Mouse (Mus musculus): ENCODE data around the gene Snd1. TPM values are rescaled to one million over a fixed set of nuclear protein-coding genes. Genes with fewer than 3 reads are reported as not detected.
A peak's percentile ranks its signal among the peaks of the same experiment; 100 is the strongest.

Gene Snd1
- polyA plus RNA-seq, 1 experiment: 58.9 TPM

DNA sequence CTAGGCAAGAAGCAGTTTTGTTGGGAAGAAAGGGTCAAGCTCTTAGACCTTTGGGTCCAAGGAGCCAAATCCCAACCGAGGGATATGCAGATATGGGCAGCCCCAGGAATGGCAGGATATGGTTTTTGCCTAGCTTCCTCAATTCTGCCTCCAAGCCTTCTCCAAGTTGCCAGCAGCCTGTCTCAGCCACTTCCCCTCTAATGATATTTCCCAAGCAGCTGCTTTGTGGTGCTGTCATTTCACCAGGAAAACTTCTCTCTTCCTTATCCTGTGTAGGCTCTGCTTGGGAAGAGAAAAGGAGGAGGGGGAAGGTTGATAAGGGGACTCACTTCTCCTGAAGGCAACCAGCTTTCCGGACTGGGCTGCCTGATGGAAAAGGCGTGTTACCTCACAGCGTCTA lies 406.0 kb downstream of the Snd1 start:
- no peak overlapping the region for H3K4me3 ChIP-seq (ENCODE audit: insufficient read depth, low read length)
- TF ChIP-seq CTCF (IDR thresholded peaks at IDR 0.05; ENCODE audit: low read depth, low read length) (no peak), POLR2A (IDR thresholded peaks at IDR 0.05; ENCODE audit: borderline replicate concordance, low read depth, low read length) (no peak; the same call in 1 of the 2 replicates)
- H3K27ac ChIP-seq (ENCODE audit: insufficient read depth, low read depth, low read length): peak overlapping the region; percentile 21; the same call in 1 of the 2 replicates
- peaks cover 40% of the 10 kb centered on the region for H3K4me1 ChIP-seq (ENCODE audit: control insufficient read depth, insufficient read depth, low read length)

DNA sequence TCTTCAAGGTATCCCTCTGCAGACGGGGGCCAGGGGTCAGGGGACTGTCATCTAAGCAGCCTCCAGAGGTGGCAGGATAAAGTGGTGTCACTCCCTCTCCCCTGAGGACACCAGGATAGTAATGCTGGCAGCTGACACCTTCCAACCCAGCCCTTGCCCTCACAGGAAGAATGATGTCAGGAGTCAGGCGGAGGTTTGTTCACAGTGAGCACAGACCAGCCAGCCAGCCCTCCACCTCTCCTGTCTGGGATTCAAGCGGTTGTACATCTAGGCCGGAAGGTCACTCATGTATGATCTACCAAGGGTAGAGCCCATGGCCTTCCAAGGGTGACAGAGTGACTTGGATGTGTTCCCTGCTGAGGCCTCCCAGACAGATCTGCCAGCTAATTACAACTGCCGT lies 408.6 kb downstream of the Snd1 start:
- Histone ChIP-seq H3K27ac (ENCODE audit: insufficient read depth, low read depth, low read length) (no peak overlapping the region), H3K4me3 (ENCODE audit: insufficient read depth, low read length) (no peak overlapping the region), H3K4me1 (ENCODE audit: control insufficient read depth, insufficient read depth, low read length) (peaks cover 36% of the 10 kb centered on the region)
- TF ChIP-seq POLR2A (IDR thresholded peaks at IDR 0.05; ENCODE audit: borderline replicate concordance, low read depth, low read length) (no peak), CTCF (IDR thresholded peaks at IDR 0.05; ENCODE audit: low read depth, low read length) (no peak)

DNA sequence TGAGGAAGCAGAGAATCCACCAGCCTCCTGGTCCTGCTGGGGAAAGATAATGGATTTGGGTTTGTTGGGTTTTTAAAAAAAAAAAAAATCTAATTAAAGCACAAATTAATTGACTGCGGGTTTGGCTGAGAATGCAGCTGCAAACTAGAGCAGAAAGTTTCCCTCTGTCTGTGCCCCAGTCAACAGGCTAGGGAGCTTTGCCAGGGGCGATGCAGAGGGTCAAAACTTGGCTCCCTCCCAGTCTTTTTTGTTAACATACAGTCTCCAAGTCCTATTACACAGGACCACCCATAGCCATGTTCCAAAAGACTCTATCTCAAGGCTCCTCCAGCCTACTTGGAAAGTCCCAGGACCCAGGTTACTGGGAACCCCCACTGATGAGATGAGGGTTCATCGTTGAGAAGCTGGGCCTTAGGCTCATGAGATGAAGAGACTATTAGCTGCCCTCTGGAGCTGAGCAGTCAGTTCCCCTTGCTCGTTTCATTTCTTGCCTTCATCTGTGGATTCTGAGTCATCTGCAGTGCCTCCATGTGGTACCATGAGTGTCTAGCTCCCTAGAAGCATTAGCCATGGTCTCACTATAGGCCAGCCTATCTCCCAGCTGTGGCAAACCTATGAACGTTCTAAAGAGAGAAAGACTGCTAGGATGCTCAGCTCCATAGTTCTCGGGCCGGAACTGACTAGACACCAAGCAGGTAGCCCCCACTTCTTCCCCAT lies 411.9 kb downstream of the Snd1 start:
- TF ChIP-seq POLR2A (IDR thresholded peaks at IDR 0.05; ENCODE audit: borderline replicate concordance, low read depth, low read length): no peak
- peaks cover 4% of the 10 kb centered on the region for H3K4me1 ChIP-seq (ENCODE audit: control insufficient read depth, insufficient read depth, low read length)
- no peak overlapping the region for H3K27ac ChIP-seq (ENCODE audit: insufficient read depth, low read depth, low read length)
- no peak overlapping the region for H3K4me3 ChIP-seq (ENCODE audit: insufficient read depth, low read length)

DNA sequence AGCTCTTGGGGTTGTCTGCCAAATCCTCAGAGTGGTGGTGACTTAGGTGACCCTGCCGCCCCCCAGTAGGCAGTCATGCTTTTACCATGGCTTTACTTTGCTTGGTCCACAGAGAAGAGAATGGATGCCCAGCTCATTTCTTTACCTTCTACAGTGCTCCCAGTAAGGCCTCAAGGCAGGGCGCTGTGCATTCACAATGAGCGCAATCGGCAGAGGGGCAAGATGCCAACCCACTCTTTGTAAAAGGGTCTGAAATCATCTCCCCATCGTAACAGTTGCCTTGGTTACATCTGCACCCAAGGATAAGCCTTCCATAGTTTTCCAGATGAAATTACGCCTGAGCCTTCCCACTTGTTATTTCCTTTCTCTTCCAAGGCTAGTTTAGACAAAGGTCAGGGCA lies 415.5 kb downstream of the Snd1 start:
- no peaks in the 10 kb centered on the region for H3K4me1 ChIP-seq (ENCODE audit: control insufficient read depth, insufficient read depth, low read length)
- TF ChIP-seq POLR2A (IDR thresholded peaks at IDR 0.05; ENCODE audit: borderline replicate concordance, low read depth, low read length): no peak
- no peak for TF ChIP-seq CTCF (IDR thresholded peaks at IDR 0.05; ENCODE audit: low read depth, low read length)
- H3K27ac ChIP-seq (ENCODE audit: insufficient read depth, low read depth, low read length): no peak overlapping the region
- no peak overlapping the region for H3K4me3 ChIP-seq (ENCODE audit: insufficient read depth, low read length)

DNA sequence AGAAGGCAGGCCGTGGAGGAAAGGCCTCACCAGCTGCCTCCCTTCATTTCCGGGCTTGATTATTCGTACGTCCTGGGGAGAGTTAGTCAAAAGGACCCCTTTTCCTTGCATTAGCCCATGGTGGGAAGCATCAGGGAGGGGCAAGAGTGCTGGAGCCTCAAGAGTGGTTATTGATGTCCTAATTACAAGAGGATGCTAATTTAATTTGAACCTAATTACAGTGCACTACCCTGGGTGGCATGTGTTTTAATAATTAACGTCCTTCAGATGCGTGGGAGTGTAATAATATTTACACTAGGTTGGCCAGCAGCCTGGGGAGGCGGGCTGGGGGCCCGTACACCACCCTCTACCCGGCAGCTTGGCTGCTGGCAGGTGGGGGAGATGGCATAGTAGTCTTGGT lies 416.5 kb downstream of the Snd1 start:
- no peak overlapping the region for H3K4me3 ChIP-seq (ENCODE audit: insufficient read depth, low read length)
- TF ChIP-seq POLR2A (IDR thresholded peaks at IDR 0.05; ENCODE audit: borderline replicate concordance, low read depth, low read length) (no peak), CTCF (IDR thresholded peaks at IDR 0.05; ENCODE audit: low read depth, low read length) (no peak)
- no peak overlapping the region for H3K27ac ChIP-seq (ENCODE audit: insufficient read depth, low read depth, low read length)

DNA sequence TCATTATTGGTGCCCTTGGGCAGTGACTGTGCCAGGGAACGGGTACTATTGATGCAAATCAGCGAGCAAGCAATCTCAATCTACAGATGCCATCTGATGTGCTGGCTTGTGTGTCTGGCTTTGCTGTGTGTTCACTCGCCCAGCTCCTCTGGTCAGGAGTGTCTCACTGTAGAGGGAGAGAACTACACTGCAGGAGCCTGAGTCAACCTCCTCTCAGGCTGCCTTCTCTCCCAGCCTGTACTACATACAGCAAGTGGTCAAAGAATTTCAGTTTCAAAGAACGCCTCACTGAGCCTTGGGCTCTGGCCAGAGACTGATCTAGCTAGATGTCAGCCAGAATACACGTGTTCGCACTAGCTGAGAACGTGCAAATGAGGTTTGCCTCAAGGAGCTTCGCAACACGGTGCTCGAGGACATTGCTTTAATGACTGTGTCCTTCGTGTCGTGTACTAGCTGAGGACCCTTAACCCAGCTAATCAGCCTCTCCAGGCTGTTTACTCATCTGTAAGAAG lies 420.1 kb downstream of the Snd1 start:
- TF ChIP-seq POLR2A (IDR thresholded peaks at IDR 0.05; ENCODE audit: borderline replicate concordance, low read depth, low read length) (no peak), CTCF (IDR thresholded peaks at IDR 0.05; ENCODE audit: low read depth, low read length) (no peak)
- Histone ChIP-seq H3K4me3 (ENCODE audit: insufficient read depth, low read length) (no peak overlapping the region), H3K27ac (ENCODE audit: insufficient read depth, low read depth, low read length) (no peak overlapping the region), H3K4me1 (ENCODE audit: control insufficient read depth, insufficient read depth, low read length) (no peaks in the 10 kb centered on the region)

More for the DNA sequence above, 416.5 kb downstream of the Snd1 start:
- no peaks in the 10 kb centered on the region for H3K4me1 ChIP-seq (ENCODE audit: control insufficient read depth, insufficient read depth, low read length)

DNA sequence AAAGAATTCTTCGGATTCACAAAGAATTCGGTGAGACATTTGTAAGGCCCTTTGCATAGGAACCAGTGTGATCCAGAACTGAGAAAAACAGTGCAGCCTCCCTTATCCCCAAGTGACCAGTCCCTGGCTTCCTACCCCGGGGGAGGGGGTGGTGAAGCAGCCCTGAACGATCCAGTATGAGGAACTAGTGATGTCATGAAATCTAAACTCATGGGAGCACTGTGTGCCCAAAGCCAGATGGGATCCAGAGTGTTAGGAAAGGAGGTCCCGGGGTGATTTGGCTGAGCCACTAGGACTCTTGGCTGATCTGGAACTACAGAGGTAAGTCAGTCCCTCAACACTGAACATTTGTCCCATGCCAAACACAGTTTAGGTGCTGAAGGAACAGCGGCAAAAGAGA lies 420.8 kb downstream of the Snd1 start:
- H3K4me3 ChIP-seq (ENCODE audit: insufficient read depth, low read length): no peak overlapping the region
- no peak overlapping the region for H3K27ac ChIP-seq (ENCODE audit: insufficient read depth, low read depth, low read length)
- TF ChIP-seq POLR2A (IDR thresholded peaks at IDR 0.05; ENCODE audit: borderline replicate concordance, low read depth, low read length) (no peak), CTCF (IDR thresholded peaks at IDR 0.05; ENCODE audit: low read depth, low read length) (no peak)
- H3K4me1 ChIP-seq (ENCODE audit: control insufficient read depth, insufficient read depth, low read length): no peaks in the 10 kb centered on the region

DNA sequence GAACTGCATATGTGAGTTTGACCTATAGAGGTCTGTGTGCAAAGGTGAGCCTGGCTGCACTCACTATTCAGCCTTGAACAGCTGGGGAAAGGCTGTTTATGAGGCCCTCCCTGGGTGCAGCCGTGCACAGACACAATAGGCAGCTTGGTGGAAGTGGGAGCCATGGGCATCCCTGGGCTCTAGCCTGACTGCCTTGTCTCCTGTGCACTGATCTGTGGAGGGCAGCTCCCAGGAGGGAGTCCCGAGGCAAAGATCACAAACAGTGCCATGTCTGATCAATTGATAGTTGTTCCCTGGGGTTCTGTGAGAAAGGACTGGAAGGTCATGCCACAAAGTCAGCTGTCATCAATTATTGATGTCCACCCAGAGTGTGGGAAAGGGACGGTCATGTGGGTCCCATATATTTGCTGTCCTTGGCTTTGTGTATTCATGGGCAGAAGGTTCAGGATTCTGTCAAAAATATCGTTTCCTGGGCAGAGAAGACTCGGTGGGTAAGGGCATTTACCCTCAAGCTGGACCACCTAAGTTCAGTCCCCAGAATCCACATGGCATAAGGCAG lies 421.9 kb downstream of the Snd1 start:
- TF ChIP-seq CTCF (IDR thresholded peaks at IDR 0.05; ENCODE audit: low read depth, low read length) (no peak), POLR2A (IDR thresholded peaks at IDR 0.05; ENCODE audit: borderline replicate concordance, low read depth, low read length) (no peak)
- Histone ChIP-seq H3K27ac (ENCODE audit: insufficient read depth, low read depth, low read length) (no peak overlapping the region), H3K4me1 (ENCODE audit: control insufficient read depth, insufficient read depth, low read length) (no peaks in the 10 kb centered on the region), H3K4me3 (ENCODE audit: insufficient read depth, low read length) (no peak overlapping the region)

DNA sequence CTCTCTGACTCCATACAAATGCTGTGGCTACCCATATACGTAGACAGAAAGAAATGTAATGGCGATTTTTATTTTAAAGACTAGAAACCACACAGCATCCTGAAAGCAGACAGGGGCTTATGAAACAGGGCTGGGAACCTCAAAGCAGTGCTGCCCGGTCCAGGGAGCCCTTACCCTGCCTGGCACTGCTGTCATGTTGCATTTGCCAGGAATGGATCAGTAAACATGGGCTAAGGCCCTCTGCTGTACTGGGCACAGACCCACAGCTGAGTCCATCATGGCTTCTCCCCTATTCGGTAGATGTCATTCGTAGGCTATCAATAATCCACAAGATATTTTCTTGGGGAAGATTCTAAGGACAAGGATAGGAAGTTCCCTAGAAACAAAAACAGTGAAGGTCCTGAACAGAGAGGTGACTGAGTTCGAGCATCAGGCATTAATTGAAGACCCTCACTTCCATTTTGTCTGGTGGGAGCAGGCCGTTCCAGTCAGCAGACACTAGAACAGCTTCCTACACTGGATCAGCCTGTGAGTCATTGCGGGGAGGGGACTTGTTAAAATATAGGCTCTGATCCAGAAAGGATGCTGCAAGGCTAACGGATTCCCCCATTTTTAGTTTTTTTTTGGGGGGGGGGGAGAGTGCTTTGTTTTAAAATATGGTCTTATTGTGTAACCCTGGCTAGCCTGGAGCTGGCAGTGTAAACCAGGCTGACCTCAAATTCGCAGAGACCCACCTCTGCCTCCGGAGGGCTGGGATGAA lies 422.6 kb downstream of the Snd1 start:
- Histone ChIP-seq H3K27ac (ENCODE audit: insufficient read depth, low read depth, low read length) (no peak overlapping the region), H3K4me1 (ENCODE audit: control insufficient read depth, insufficient read depth, low read length) (no peaks in the 10 kb centered on the region)
- TF ChIP-seq POLR2A (IDR thresholded peaks at IDR 0.05; ENCODE audit: borderline replicate concordance, low read depth, low read length): no peak

DNA sequence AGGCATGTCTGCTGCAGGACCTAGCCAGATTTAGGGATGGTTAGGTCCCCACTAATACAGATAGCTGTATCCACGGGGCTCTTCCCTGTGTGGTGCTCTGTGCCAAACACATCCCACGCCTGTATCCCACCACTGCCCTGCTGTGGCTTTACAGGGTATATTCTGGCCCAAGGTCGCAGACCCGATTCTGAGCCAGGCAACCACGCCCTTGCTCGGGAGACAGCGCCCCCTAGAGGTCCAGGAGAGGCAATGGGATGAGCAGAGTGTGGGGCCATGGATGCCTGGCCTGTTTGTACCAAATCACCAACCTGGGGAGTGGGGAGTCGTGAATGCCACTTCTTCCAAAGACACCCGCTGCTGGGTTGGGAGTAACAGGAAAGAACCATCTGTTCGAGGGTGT lies 423.9 kb downstream of the Snd1 start:
- H3K4me3 ChIP-seq (ENCODE audit: insufficient read depth, low read length): no peak overlapping the region
- TF ChIP-seq CTCF (IDR thresholded peaks at IDR 0.05; ENCODE audit: low read depth, low read length) (peak; percentile 75), POLR2A (IDR thresholded peaks at IDR 0.05; ENCODE audit: borderline replicate concordance, low read depth, low read length) (no peak)
- no peak overlapping the region for H3K27ac ChIP-seq (ENCODE audit: insufficient read depth, low read depth, low read length)
- no peaks in the 10 kb centered on the region for H3K4me1 ChIP-seq (ENCODE audit: control insufficient read depth, insufficient read depth, low read length)

More for the DNA sequence above, 422.6 kb downstream of the Snd1 start:
- no peak overlapping the region for H3K4me3 ChIP-seq (ENCODE audit: insufficient read depth, low read length)
